Mouse (Mus musculus): Measurements from ENCODE around the gene Tmem109. TPM values are rescaled to one million over a fixed set of nuclear protein-coding genes. Genes with fewer than 3 reads are reported as not detected.

Gene Tmem109
- polyA plus RNA-seq, 1 experiment: 278 TPM

DNA sequence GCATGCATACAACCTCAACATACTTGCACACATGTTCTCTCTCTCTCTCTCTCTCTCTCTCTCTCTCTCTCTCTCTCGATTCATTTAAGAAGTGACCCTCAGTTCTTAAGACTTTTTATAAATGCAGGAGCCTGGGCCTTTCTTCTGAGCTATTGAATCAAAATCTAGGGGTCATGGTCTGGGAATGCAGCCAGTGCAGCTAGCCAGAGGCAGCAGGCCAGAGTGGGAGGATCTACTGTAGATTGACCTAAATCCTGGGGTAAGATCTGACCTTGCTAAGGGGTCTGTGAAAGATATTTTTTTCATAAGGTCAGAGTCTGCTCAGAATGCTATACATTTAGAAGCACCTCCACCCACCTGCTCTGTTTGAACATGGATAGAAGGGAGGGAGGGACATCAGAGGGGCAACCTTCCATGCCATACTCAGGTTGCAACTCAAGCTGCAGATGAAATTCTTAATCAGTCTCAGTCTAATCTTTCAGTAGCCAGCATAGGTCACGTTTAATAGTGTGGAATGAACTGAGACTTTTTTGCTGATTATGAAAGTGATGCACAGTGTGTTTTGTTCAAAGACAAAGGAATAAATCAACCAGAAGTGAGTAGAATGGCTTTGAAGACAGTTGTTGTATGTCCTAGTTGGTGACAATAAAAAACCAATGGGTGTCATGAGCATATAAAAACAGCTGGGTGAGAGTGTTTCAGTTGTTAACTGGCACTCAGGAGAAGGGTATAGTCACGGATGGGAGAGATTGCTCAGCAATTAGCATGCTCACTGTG is 34.3 kb downstream of the Tmem109 start:
- no peak overlapping the region for H3K4me3 ChIP-seq (replicated peaks; ENCODE audit: extremely low read depth, low read depth, low read length)
- H3K4me1 ChIP-seq (ENCODE audit: control insufficient read depth, insufficient read depth, low read length): peaks cover 3% of the 10 kb centered on the region; the same call in 1 of the 2 replicates
- TF ChIP-seq CTCF (IDR thresholded peaks at IDR 0.05; ENCODE audit: insufficient read depth, low read length) (no peak), POLR2A (IDR thresholded peaks at IDR 0.05; ENCODE audit: borderline replicate concordance, extremely low read depth, low read depth, low read length) (no peak)
- no peak for DNase-seq
- 48% methylated on average over 3 of the region's 3 CpGs for WGBS

DNA sequence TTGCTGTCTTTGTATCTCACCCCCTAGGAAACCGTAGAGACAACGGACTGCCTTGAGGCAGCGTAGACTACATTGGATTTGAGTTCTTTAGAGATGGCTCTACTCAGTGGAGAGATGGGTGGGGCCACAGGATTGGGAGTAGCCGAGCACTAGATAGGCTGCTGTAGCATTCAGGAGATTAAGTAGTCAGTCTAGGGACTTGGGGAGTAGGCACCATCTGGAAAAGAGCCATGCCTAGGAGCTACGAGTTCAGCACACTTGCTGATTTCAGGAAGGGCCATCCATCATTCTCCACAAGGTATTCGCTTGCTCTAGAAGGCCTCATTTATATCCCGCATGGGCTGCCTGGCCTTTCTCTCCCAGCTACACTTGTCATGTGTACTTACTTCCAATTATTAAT is 35.7 kb downstream of the Tmem109 start:
- no peak for TF ChIP-seq CTCF (IDR thresholded peaks at IDR 0.05; ENCODE audit: insufficient read depth, low read length)
- Histone ChIP-seq H3K4me1 (ENCODE audit: control insufficient read depth, insufficient read depth, low read length) (peaks cover 3% of the 10 kb centered on the region; the same call in 1 of the 2 replicates), H3K4me3 (replicated peaks; ENCODE audit: extremely low read depth, low read depth, low read length) (no peak overlapping the region)
- DNase-seq: no peak
- 73% methylated on average over 7 of the region's 7 CpGs for WGBS

DNA sequence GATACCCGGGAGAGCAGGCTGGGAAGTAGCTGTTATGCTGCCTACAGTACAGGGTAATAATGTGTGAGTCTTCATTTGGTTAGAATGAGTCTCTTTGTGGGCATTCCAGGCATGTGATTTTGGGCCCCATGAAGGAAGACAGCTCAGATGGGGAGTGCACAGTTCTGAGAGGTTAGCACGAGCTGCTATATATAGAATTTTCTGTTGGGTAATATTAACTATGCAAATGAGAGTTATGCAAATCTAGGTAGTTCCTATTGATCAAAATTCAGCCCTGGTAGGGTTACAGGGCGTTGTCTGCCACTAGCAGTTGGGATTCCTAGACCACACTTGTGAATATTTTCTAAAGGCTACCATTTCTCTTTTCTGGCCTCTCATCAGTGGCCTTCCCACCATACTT is 36.3 kb downstream of the Tmem109 start:
- Histone ChIP-seq H3K4me3 (replicated peaks; ENCODE audit: extremely low read depth, low read depth, low read length) (no peak overlapping the region), H3K4me1 (ENCODE audit: control insufficient read depth, insufficient read depth, low read length) (peaks cover 3% of the 10 kb centered on the region; the same call in 1 of the 2 replicates)
- DNase-seq: no peak
- WGBS: 82% methylated on average over 3 of the region's 3 CpGs
- TF ChIP-seq POLR2A (IDR thresholded peaks at IDR 0.05; ENCODE audit: borderline replicate concordance, extremely low read depth, low read depth, low read length) (no peak), CTCF (IDR thresholded peaks at IDR 0.05; ENCODE audit: insufficient read depth, low read length) (no peak)

DNA sequence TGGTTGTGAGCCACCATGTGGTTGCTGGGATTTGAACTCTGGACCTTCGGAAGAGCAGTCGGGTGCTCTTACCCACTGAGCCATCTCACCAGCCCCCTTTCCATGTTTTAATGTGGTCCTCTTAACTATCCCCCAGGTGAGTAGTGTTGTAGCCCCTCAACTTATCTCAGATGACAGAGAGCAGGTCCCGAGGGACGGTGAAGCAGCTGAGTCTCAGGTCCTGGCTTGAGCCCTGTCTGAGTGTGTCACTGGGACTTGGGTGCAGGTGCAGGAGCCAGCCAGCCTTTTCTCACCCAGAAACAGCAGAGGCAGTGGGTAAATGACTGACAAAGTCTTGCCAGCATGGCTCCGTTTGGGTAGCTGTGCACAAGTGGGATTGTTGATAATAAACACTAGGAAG is 37.6 kb downstream of the Tmem109 start:
- DNase-seq: no peak
- no peak overlapping the region for H3K4me3 ChIP-seq (replicated peaks; ENCODE audit: extremely low read depth, low read depth, low read length)
- WGBS: 89% methylated on average over 5 of the region's 5 CpGs
- TF ChIP-seq CTCF (IDR thresholded peaks at IDR 0.05; ENCODE audit: insufficient read depth, low read length): no peak
- TF ChIP-seq POLR2A (IDR thresholded peaks at IDR 0.05; ENCODE audit: borderline replicate concordance, extremely low read depth, low read depth, low read length): no peak
- H3K4me1 ChIP-seq (ENCODE audit: control insufficient read depth, insufficient read depth, low read length): peaks cover 3% of the 10 kb centered on the region; the same call in 1 of the 2 replicates

DNA sequence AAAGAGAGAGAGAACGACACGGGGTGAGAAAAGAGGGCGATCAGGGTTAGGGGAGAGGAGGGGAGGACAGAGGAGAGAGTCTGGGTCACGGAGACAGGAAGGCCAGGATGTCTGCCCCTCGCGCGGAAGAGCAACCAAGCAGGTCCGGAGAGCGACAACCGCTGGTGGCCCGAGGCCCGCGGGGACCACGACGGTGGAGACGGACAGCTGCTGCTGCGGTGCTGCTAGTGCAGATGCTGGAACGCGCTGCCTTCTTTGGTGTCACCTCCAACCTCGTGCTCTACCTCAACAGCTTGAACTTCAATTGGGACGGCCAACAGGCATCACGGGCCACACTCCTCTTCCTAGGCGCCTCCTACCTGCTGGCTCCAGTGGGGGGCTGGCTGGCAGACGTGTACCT is 38.9 kb downstream of the Tmem109 start:
- Histone ChIP-seq H3K4me1 (ENCODE audit: control insufficient read depth, insufficient read depth, low read length) (peaks cover 3% of the 10 kb centered on the region; the same call in 1 of the 2 replicates), H3K4me3 (replicated peaks; ENCODE audit: extremely low read depth, low read depth, low read length) (peak overlapping the region; percentile 27)
- no peak for DNase-seq
- WGBS: 54% methylated on average over 24 of the region's 24 CpGs
- no peak for TF ChIP-seq POLR2A (IDR thresholded peaks at IDR 0.05; ENCODE audit: borderline replicate concordance, extremely low read depth, low read depth, low read length)
- no peak for TF ChIP-seq CTCF (IDR thresholded peaks at IDR 0.05; ENCODE audit: insufficient read depth, low read length)

DNA sequence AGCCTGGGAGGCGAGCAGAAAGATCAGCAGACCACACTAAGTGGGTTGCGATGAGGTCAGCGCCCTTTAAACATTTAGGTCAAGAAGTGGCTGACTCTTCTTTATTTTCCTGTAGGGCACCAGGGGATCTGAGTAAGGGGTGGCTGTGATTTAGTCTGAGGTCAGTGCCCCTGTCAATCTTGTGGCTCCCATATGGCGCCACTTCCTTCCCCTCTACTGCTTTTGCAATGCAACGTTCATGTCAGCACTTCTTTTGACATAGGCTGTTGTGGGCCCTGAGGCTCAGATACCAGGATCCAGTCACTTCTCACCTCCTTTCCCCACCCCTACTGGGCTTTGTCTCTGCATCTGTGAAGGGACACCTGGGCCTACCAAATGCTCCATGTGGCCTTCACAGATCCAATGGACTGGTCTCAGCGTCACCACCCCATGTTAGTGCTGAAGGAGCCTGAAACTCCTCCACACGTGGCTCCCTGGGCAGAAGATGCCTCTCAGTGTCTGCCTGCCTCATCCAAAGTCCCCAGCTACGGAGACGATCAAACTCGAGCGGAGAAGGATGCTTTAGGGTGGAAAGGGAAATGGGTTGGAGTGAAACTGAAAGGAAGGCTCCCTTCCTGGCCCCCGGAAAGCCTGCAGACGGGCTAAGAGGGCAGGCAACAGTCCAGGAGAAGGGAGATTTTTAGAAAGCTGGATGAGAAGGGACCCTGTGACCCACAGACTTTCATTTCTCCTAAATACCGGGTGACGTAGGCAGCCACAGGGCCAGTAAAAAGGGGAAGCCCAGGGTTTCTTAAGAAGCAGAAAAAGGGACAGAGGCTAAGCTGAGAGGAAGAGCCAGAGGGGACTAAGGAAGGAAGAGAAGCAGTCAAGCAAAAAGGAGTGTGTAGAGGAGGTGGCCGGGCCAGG is 39.8 kb downstream of the Tmem109 start:
- H3K4me1 ChIP-seq (ENCODE audit: control insufficient read depth, insufficient read depth, low read length): peaks cover 3% of the 10 kb centered on the region; the same call in 1 of the 2 replicates
- TF ChIP-seq POLR2A (IDR thresholded peaks at IDR 0.05; ENCODE audit: borderline replicate concordance, extremely low read depth, low read depth, low read length) (0 out of 2 replicates have a peak, but pooled peaks have one; percentile 13), CTCF (IDR thresholded peaks at IDR 0.05; ENCODE audit: insufficient read depth, low read length) (no peak)
- 46% methylated on average over 16 of the region's 16 CpGs for WGBS
- peak overlapping the region; percentile 40 for H3K4me3 ChIP-seq (replicated peaks; ENCODE audit: extremely low read depth, low read depth, low read length)
- peak; percentile 16 for DNase-seq

DNA sequence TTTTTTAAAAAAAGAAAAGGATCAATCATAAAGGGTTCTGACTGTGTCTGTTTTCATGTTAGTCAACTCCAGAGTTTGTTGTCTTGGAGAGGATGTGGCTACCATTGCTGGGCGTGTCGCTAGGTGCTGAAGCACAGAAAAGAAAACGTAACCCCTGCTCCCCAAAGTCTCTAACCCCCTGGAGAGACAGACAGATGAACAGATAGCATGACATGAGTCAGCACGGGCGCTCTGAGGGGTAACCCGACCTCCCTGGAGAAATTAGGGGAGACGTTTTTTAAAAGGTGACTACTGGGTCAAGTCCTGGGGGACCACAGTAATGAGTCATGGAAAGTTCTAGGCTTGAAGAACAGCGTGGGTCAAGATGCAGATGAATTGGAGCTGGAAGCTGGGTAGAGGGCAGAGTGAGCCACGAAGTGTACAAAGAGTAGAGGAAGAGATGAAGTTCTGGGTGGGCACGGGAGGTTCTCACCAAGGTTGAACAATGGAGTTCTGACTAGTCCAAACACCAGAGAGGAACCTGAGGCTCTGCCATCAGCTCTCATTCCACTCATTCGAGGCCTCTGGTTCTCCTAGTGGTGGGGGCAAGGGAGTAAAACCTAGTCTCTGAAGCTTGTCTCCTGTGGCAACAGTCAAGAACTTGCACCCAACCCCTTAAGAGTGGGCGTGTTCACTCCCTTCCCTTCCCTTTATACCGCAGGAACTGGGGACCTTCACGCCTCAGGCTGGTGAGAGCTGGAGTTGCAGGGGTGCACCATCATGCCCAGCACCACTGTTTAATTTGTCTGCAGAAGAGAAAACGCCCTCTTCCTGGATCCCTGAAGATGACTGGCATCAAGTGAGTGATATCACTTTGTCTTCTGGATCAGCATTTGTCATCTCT is 42.5 kb downstream of the Tmem109 start, which contains the start of gene Slc15a3:
Gene Slc15a3, plus strand, starts transcription at position 718 of the 883 bp plus-strand sequence.
- DNase-seq: no peak
- Histone ChIP-seq H3K4me1 (ENCODE audit: control insufficient read depth, insufficient read depth, low read length) (peaks cover 3% of the 10 kb centered on the region; the same call in 1 of the 2 replicates), H3K4me3 (replicated peaks; ENCODE audit: extremely low read depth, low read depth, low read length) (no peak within 1 kb of the TSS)
- TF ChIP-seq CTCF (IDR thresholded peaks at IDR 0.05; ENCODE audit: insufficient read depth, low read length) (no peak), POLR2A (IDR thresholded peaks at IDR 0.05; ENCODE audit: borderline replicate concordance, extremely low read depth, low read depth, low read length) (no peak)
- WGBS: 64% methylated on average over 15 of the region's 15 CpGs

DNA sequence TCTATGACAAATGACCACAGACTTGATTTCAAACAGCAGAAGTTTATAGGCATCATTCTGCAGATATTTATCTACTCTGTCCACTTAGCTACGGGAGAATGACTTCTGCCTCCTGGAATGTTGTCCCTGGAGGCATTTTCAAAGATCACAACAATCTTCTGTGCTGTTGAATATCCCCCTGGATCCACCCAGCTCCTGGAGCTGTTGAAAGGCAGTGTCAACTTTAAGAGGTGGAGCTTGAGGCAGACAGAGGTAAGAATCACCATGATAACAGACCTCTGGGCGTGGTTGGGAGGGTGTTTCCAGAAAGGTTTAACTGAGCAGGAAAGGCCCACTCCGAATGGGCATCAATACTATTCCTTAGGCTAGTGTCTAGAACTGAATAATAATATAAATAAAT is 46.1 kb downstream of the Tmem109 start:
- H3K4me3 ChIP-seq (replicated peaks; ENCODE audit: extremely low read depth, low read depth, low read length): no peak overlapping the region
- no peak for DNase-seq
- 71% methylated on average over 3 of the region's 3 CpGs for WGBS
- H3K4me1 ChIP-seq (ENCODE audit: control insufficient read depth, insufficient read depth, low read length): no peaks in the 10 kb centered on the region
- TF ChIP-seq CTCF (IDR thresholded peaks at IDR 0.05; ENCODE audit: insufficient read depth, low read length) (no peak), POLR2A (IDR thresholded peaks at IDR 0.05; ENCODE audit: borderline replicate concordance, extremely low read depth, low read depth, low read length) (no peak)

DNA sequence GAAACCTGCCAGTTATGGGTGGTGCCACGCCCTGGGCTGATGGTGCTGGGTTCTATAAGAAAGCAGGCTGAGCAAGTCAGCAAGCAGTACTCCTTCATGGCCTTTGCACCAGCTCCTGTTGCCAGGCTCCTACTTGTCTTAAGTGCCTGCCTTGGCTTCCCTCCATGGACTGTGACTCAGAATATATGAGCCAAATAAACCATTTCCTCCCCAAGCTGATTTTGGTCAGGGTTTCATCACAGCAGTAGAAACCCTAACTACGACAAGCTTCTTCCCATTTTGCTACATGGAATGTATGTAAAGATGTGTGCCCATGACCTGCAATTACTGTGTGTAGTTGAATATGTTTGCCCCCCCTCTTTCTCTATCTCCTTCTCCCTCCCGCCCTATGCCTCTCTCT is 48.2 kb downstream of the Tmem109 start:
- TF ChIP-seq POLR2A (IDR thresholded peaks at IDR 0.05; ENCODE audit: borderline replicate concordance, extremely low read depth, low read depth, low read length) (no peak), CTCF (IDR thresholded peaks at IDR 0.05; ENCODE audit: insufficient read depth, low read length) (no peak)
- DNase-seq: no peak
- WGBS: 76% methylated on average over 3 of the region's 3 CpGs
- H3K4me1 ChIP-seq (ENCODE audit: control insufficient read depth, insufficient read depth, low read length): no peaks in the 10 kb centered on the region
- no peak overlapping the region for H3K4me3 ChIP-seq (replicated peaks; ENCODE audit: extremely low read depth, low read depth, low read length)

Measured in lung, adult 2 months (tissue).